Mouse (Mus musculus): ENCODE measurements around the gene 5730480H06Rik.

The 5730480H06Rik gene

GRCm38 (mm10) chr5:48421957-48422356 is 94.2 kb downstream of the 5730480H06Rik start:
- no peak for DNase-seq (ENCODE audit: inconsistent ontology term)

GRCm38 (mm10) chr5:48430459-48430858 is 102.7 kb downstream of the 5730480H06Rik start:
- DNase-seq (ENCODE audit: inconsistent ontology term): peak; percentile 5

- DNase-seq (ENCODE audit: inconsistent ontology term): no peak
Measured at GRCm38 (mm10) chr5:48448888-48449287, 121.1 kb downstream of the 5730480H06Rik start.

GRCm38 (mm10) chr5:48460221-48460620 is 132.5 kb downstream of the 5730480H06Rik start:
- DNase-seq (ENCODE audit: inconsistent ontology term): no peak
